Mouse (Mus musculus): ENCODE measurements around the gene Adtrp. TPM values are rescaled to one million over a fixed set of nuclear protein-coding genes. Genes with fewer than 3 reads are reported as not detected.

Gene Adtrp
- 85.0 TPM for polyA plus RNA-seq (2014; fragmentation: Illumina TruSeq; extraction: RNeasy Lipid Tissue Mini Kit (QIAGEN cat#74804); ENCODE audit: low read depth, low replicate concordance)

DNA sequence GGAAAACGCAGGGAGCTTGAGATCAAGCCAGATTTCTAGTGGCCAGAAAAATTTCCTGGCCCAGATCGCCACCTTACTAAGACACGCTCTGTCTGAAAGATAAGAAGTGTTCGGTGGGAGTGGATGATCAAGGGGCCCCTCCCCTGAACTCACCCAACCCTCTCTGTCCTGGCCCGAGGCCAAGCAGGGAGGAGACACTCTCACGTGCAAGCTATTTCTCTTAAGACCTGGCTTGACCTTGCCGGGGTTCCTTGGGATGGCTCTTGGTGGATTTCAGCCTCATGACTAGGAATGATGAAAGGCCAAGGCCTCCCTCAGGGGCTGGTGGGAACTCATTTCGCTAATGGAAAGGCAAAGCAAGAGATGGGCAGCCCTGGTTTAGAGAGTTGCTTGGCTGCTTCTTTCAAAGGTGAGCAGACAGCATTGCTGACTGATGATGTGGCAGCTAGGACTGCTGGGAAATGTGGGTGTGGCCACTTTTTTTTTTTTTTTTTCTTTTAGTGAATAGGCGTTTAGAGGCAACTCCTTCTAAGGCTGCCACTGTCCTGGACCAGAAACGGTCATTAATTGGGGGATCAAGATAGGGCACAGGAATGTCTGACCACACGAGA, at the start of gene Adtrp:
Gene Adtrp (minus strand): TSS at position 169 of the 611 bp plus-strand sequence.

Other genes with a start within 250 kb of the Adtrp start
- gene Tmem170b, start 241.8 kb downstream of the Adtrp start, polyA plus RNA-seq (2014; fragmentation: Illumina TruSeq; extraction: RNeasy Lipid Tissue Mini Kit (QIAGEN cat#74804); ENCODE audit: low read depth, low replicate concordance), result 7.2 TPM
- gene Hivep1, start 204.3 kb upstream of the Adtrp start, polyA plus RNA-seq (2014; fragmentation: Illumina TruSeq; extraction: RNeasy Lipid Tissue Mini Kit (QIAGEN cat#74804); ENCODE audit: low read depth, low replicate concordance), result 42.6 TPM